Mouse (Mus musculus) retina, embryonic 14.5 days (tissue): ENCODE measurements around the gene Dazap1.

Experiments used
- DNase-seq: peaks from one replicate; pipeline ENCODE4 v3.0.0-alpha.2; 2015; ENCODE audit warnings: low spot score

The Dazap1 gene

DNA sequence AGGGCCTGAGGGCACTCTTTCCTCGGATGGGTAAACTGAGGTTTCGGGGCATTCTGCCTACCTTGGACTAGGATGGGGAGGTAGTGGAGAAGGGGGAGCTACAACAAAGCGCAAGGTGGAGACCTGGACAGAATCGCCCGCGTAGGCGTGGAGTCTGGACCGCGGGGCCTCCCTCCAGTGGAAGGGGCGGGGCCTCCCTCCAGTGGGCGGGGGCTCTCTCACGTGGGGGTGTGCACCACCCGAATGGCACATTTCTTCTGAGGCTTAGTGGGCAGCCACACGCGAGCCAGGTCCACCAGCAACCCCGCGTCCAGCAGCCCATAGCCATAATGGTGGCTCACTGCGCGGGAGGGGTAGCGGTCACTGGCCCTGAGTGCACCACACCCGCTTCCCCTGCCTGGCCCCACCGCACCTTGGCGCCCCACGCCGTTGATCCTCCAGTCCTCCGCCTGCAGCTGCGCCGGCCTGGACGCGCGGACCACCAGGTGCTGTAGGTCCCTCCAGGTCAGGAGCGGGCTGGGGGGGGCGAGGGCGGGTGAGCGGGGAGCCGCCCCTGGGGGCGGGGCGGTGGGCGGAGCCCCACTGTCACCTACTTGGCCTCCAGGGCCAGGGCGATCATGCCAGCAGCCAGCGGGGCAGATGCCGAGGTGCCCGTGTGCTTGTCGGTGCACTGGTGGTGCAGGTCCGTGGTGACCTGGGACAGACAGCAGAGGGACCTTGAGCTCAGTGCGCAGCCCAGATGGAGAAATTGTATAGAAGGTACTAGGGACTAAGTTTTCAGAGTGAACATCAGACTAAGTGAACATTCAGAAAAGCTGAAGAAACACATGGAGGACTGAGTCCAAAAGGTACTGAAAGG, 62.2 kb downstream of the Dazap1 start:
- peak; percentile 71 for DNase-seq

DNA sequence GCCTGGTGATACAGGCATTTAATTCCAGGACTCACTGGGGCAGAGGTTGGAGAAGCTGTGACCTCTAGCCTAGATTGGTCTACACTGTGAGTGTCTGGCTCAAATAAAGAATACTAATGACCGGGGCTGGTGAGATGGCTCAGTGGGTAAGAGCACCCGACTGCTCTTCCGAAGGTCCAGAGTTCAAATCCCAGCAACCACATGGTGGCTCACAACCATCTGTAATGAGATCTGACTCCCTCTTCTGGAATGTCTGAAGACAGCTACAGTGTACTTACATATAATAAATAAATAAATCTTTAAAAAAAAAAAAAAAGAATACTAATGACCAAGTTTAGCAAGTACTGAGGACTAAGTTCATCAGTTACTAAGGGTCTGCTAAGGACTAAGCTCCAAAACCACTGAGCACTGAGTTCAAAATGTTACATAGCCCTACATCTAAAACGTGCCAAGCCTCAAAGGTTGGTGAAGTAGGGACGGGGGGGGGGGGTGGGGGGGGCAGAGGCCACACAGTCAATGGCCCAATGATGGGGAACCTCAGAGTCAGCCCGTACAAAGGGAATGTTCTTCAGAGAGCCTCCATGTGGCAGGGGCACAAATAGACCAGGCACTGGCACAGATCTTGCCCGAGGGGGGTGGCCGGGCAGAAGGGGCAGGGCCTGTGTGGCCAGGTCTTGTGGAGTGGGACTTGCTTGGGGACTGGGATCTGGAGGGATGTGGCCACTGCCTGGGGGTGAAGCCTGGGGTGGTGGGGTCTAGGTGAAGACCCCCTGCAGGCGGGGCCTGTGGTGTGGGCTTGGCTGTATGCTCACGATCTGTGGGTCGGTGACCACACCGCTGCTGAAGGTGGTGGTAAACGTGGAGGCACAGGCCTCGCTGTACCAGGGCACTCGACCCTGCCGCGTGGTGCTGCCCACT, 63.1 kb downstream of the Dazap1 start:
- DNase-seq, result no peak

DNA sequence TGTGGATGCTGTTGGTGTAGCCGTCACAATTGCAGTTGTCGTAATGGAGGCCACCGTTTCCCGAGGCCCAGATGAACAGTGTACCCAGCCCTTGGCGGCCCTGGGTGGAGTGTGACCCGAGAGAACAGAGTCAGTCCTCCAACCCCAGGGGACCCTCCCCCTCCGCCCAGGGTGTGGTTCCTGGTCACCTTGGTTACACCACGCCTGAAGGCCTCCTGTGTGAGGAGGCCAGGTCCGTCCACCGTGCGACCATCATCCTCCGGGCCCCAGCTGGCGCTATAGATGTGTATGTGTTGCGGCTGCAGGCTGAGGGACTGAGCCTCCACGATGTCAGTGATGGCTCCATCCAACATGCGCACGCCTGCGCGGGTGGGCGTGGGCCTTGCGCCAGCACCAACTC, 63.8 kb downstream of the Dazap1 start:
- no peak for DNase-seq

DNA sequence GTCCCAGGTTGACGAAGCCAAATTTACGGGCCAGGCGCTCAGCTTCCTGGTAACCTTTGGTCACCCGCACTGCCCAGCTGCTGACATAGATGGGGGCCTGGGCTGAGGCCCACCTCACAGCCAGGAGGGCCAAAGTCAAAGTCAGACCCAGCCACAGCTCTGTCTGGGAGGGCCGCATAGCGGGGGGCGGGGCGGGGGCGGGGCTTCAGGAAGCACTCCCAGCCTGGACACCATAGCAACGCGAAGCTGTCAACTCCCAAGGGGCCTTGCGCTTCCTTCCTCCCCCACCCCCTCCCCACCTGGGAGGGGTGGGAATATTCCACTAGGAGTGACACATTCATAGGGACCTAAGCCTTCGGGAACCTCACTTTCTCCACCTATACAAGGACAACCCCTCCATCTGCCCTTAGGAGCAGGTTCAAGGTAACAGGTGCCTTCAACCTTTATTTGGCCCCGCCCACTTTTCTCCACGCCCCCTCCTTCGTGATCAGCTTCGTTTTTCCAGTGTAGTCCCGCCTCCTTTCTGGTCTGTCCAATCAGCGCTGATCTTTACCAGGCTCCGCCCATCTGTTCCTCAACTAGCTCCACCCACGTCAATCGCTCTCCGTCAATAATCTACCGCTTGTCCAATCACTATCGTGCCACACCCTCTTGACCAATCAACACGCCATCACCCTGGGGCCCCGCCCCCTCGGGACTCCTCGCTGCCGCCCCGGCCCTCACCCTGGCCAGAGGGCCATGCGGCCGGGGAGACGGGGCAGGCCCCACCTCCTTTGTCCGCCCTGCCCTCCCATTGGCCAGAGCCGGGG, 68.2 kb downstream of the Dazap1 start, which contains the start of the genes Pcsk4 and Reep6:
TSS of gene Pcsk4 (minus strand) at position 226 of the 809 bp plus-strand sequence.
TSS of gene Reep6 (plus strand) at position 681 of the 809 bp plus-strand sequence.
- DNase-seq, result peak; percentile 98

DNA sequence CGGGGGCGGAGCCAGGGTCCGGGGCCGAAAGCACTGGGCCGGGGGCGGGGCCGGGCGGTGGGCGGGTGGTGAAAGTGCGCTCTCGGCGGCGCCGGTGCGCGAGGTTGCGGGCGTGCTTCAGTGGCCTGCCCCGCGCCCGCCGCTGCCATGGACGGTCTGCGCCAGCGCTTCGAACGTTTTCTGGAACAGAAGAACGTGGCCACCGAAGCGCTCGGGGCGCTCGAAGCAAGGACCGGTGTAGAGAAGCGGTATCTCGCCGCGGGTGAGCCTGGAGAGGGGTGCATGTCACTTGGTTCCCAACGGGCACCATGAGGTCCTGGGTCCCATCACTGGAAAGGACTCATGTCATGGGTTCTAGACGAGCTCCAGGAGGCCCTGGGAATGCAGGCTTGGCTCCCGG, 68.8 kb downstream of the Dazap1 start:
- no peak for DNase-seq

DNA sequence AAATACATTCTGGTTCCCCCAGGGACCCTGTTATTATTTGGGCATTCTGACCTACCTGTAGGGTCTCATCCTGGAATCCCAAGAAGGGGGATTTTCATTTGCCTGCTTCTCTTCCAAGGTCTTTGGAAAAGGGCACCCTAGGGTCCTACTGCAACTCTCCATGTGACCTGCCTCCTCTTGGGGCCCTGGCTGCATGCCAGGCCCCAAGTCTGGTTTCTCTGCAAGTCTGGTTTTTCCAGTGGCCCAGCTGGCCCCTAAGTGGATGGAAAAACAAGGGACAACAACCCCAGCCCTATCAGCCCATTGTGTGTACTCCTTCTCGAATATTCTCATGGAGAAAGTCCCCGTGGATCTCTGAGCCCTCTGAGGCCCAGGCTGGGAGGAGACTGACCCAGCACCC, 69.6 kb downstream of the Dazap1 start:
- no peak for DNase-seq

DNA sequence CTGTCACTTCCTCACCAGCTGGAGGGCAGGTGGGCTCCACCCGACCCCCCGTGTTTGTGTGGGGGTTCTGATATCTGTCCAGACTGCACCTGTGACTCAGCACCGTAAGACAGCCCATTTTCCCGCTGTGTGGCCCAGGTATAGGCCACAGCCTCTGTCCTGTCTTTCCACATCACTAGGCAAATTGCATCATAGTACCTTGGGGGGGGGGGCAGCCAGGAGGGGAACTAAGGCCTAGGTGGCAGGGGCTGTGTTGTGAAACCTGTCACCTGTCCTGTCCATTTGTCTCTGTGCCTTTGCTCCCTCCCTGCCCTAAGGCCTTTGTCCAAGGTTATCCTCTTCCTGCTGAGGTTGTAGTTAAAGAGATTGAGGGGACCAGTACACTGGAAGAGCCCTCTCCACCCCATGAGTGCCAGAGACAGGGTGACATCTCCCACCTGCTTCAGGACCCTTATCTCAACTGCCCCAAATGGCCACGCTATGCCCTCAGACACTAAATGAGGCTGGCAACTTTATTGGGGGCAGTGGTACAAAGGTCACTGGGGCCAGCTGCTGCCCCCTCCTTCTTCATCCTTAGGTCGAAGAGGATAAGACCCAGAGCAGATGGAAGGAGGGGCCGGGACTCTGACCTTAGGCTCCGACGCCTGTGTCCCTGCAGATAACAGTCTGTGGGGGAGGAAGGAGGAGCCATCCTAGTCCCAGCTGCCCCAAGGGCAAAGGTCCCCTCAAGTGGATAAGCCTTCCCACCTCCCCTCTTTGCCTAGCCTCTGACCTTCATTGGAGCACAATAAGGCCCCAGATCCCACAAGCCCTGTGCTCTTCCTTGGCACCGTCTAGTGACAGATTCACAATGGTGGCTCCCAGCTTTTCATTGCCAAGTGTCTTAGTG, 70.6 kb downstream of the Dazap1 start:
- DNase-seq, result no peak

DNA sequence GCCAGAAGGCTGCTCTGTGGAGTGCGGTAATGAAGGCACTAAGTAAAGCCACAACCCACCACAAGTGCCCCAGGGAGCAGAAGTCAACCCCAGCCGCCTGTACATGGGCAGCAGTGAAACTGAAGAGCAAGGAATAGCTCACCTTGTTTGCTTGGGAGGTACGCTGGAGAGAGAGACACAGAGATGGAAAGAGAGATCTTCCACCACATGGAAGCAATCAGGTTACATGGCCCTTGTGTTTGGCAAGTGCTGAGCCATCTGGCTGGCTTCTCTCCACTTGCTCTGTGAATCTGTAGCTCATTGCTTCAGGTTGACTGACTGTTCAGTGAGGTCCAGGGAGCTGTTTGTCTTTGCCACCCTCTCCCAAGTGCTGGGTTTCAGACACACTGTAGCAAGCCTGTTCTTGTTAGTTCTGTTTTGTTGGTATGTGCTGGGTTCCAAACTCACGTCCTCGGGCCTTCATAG, 71.3 kb downstream of the Dazap1 start:
- no peak for DNase-seq

DNA sequence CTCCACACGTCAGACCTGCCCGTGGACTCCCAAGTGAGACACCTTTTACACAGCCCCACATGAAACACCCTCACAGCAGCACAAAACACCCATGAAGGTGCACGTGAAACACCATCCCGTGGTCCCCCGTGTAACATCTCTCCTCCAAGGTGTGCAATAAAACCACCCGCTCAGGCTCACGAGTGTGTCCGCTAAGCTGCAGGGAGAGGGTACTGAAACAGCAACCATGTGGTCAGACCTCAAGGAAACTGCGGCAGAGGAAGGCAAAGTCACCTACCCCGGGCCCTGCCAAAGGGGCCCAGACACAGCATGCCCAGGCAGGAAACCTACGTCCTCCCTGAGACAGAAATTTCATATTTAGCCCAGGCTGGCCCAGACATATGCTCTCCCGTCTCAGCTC, 75.0 kb downstream of the Dazap1 start:
- no peak for DNase-seq
